Mouse (Mus musculus) liver, adult 2 months (tissue): ENCODE data around the gene Nudc. TPM values are rescaled to one million over a fixed set of nuclear protein-coding genes. Genes with fewer than 3 reads are reported as not detected.

Experiments used
- DNase-seq: peaks from one replicate; pipeline ENCODE4 v3.0.0-alpha.2; 2011; ENCODE audit warnings: low read depth, low spot score; ENCODE audit errors: extremely low read depth
- H3K27ac ChIP-seq: fragments of 200-500 bp; replicated peaks from 2 replicates; pipeline ENCODE4 v1.5.1; 2012; ENCODE audit warnings: low read depth, mild to moderate bottlenecking, control low read depth, inconsistent platforms, low read length; ENCODE audit not compliant: insufficient read depth
- H3K27me3 ChIP-seq: fragments of 200-500 bp; 2 replicates; pipeline ENCODE4 v1.6.1; 2012; ENCODE audit warnings: mild to moderate bottlenecking, moderate library complexity, low read length, inconsistent platforms; ENCODE audit not compliant: control insufficient read depth, insufficient read depth
- H3K36me3 ChIP-seq: fragments of 200-500 bp; 2 replicates; pipeline ENCODE4 v1.6.1; 2012; ENCODE audit warnings: low read length, inconsistent platforms; ENCODE audit not compliant: control insufficient read depth, insufficient read depth
- H3K4me1 ChIP-seq: fragments of 200-500 bp; 2 replicates; pipeline ENCODE4 v1.6.1; 2011; ENCODE audit warnings: low read length; ENCODE audit not compliant: control insufficient read depth, insufficient read depth
- H3K4me3 ChIP-seq: fragments of 200-500 bp; 2 replicates; pipeline ENCODE4 v1.5.1; 2011; ENCODE audit warnings: low read depth, mild to moderate bottlenecking, control low read depth, low read length, moderate library complexity; ENCODE audit not compliant: insufficient read depth
- H3K79me2 ChIP-seq: fragments of 200-500 bp; 2 replicates; pipeline ENCODE4 v1.6.1; 2012; ENCODE audit warnings: inconsistent platforms, mild to moderate bottlenecking, low read length, moderate library complexity; ENCODE audit not compliant: control insufficient read depth, insufficient read depth
- H3K9ac ChIP-seq: fragments of 200-500 bp; 2 replicates; pipeline ENCODE4 v1.6.1; 2012; ENCODE audit warnings: low read depth, mild to moderate bottlenecking, control low read depth, inconsistent platforms, low read length
- CTCF ChIP-seq: fragments of 200-500 bp; IDR thresholded peaks from 2 replicates; pipeline ENCODE4 v1.5.1; 2011; ENCODE audit warnings: low read depth, low read length, control low read depth
- POLR2A ChIP-seq: fragments of 200-500 bp; IDR thresholded peaks from 2 replicates; pipeline ENCODE4 v1.6.1; 2011; ENCODE audit warnings: low read length, control low read depth; ENCODE audit not compliant: insufficient read depth; ENCODE audit errors: extremely low read depth
- WGBS: fragments of 180-500 bp; shearing (Covaris S2); methylation state at CpG from one replicate; pipeline ENCODE4 v1.1.7; 2018; 5-methylcytosine and 5-hydroxymethylcytosine counted together
- polyA plus RNA-seq: library from polyadenylated mRNA; depleted of rRNA; stranded (reverse); fragments of >200 nt; gene quantifications from 2 replicates; pipeline ENCODE4 v1.2.3, GENCODE M21; 2012
- total RNA-seq: library from RNA; depleted of rRNA; stranded (reverse); fragments of >200 nt; gene quantifications from 2 replicates; pipeline ENCODE4 v1.2.3, GENCODE M21; 2014

Nudc gene
- total and polyA plus RNA-seq, 2 experiments, result 48.7 to 50.6 TPM

GRCm38 (mm10) chr4:133498160-133498724 is 47.6 kb downstream of the Nudc start, which contains the start of gene Trnp1:
Gene Trnp1, minus strand, starts transcription at chr4:133498550.
- Histone ChIP-seq H3K4me3 (peak within 1 kb of the TSS; percentile 41; the same call in 1 of the 2 replicates), H3K27me3 (peaks cover 26% of the 10 kb centered on the region), H3K4me1 (no peaks in the 10 kb centered on the region; the same call in 1 of the 2 replicates), H3K9ac (peak within 1 kb of the TSS; percentile 23), H3K36me3 (no peaks in the 10 kb centered on the region), H3K27ac (no peak within 1 kb of the TSS), H3K79me2 (no peaks in the 10 kb centered on the region)
- WGBS, result 3% methylated on average over 53 of the region's 53 CpGs
- TF ChIP-seq CTCF (no peak), POLR2A (no peak)
- DNase-seq, result no peak

- Histone ChIP-seq H3K27ac (no peak overlapping the region), H3K4me1 (no peaks in the 10 kb centered on the region; the same call in 1 of the 2 replicates), H3K36me3 (no peaks in the 10 kb centered on the region), H3K79me2 (no peaks in the 10 kb centered on the region), H3K27me3 (peaks cover 26% of the 10 kb centered on the region), H3K9ac (peak overlapping the region; percentile 23; the same call in 1 of the 2 replicates), H3K4me3 (peak overlapping the region; percentile 41; the same call in 1 of the 2 replicates)
- no peak for TF ChIP-seq POLR2A
- TF ChIP-seq CTCF, result no peak
- no peak for DNase-seq
- WGBS, result 3% methylated on average over 70 of the region's 70 CpGs
Measured at GRCm38 (mm10) chr4:133497461-133498159, 48.2 kb downstream of the Nudc start.

- H3K36me3 ChIP-seq, result no peaks in the 10 kb centered on the region
- no peak overlapping the region for H3K4me3 ChIP-seq
- H3K4me1 ChIP-seq, result no peaks in the 10 kb centered on the region; the same call in 1 of the 2 replicates
- DNase-seq, result no peak
- TF ChIP-seq POLR2A, result no peak
- no peak for TF ChIP-seq CTCF
- no peak overlapping the region for H3K9ac ChIP-seq
- peaks cover 26% of the 10 kb centered on the region for H3K27me3 ChIP-seq
- H3K27ac ChIP-seq, result no peak overlapping the region
- no peaks in the 10 kb centered on the region for H3K79me2 ChIP-seq
- 23% methylated on average over 6 of the region's 6 CpGs for WGBS
Measured at GRCm38 (mm10) chr4:133496738-133497445, 48.9 kb downstream of the Nudc start.

GRCm38 (mm10) chr4:133495711-133496110 is 50.1 kb downstream of the Nudc start:
- DNase-seq, result no peak
- H3K4me3 ChIP-seq, result no peak overlapping the region
- peaks cover 22% of the 10 kb centered on the region for H3K27me3 ChIP-seq
- TF ChIP-seq POLR2A (no peak), CTCF (no peak)
- 53% methylated on average over 7 of the region's 7 CpGs for WGBS
- H3K36me3 ChIP-seq, result no peaks in the 10 kb centered on the region
- no peak overlapping the region for H3K9ac ChIP-seq
- H3K27ac ChIP-seq, result no peak overlapping the region
- no peaks in the 10 kb centered on the region; the same call in 1 of the 2 replicates for H3K4me1 ChIP-seq
- no peaks in the 10 kb centered on the region for H3K79me2 ChIP-seq

- Histone ChIP-seq H3K27ac (no peak overlapping the region), H3K4me3 (no peak overlapping the region), H3K27me3 (peaks cover 19% of the 10 kb centered on the region), H3K4me1 (no peaks in the 10 kb centered on the region; the same call in 1 of the 2 replicates), H3K36me3 (no peaks in the 10 kb centered on the region), H3K9ac (no peak overlapping the region), H3K79me2 (no peaks in the 10 kb centered on the region)
- WGBS, result 66% methylated on average over 4 of the region's 4 CpGs
- no peak for TF ChIP-seq CTCF
- no peak for TF ChIP-seq POLR2A
- no peak for DNase-seq
Measured at GRCm38 (mm10) chr4:133494867-133495266, 50.9 kb downstream of the Nudc start.
